Mouse (Mus musculus): ENCODE results near the gene 2610318N02Rik. TPM values are rescaled to one million over a fixed set of nuclear protein-coding genes. Genes with fewer than 3 reads are reported as not detected.

2610318N02Rik gene
- polyA plus RNA-seq, 1 experiment = 9.1 TPM

GRCm38 (mm10) chr16:17131191-17132088 is 6.5 kb upstream of the 2610318N02Rik start:
- H3K4me3 ChIP-seq (ENCODE audit: low read depth, low read length) = peak overlapping the region; percentile 89
- H3K27ac ChIP-seq (ENCODE audit: insufficient read depth, low read depth, low read length) = peak overlapping the region; percentile 7; the same call in 1 of the 2 replicates

GRCm38 (mm10) chr16:17127292-17127691 is 2.3 kb upstream of the 2610318N02Rik start:
- no peak overlapping the region for H3K4me3 ChIP-seq (ENCODE audit: low read depth, low read length)
- H3K4me1 ChIP-seq (ENCODE audit: control insufficient read depth, insufficient read depth, insufficient read length, low read length) = peaks cover 14% of the 10 kb centered on the region
- H3K36me3 ChIP-seq (ENCODE audit: control insufficient read depth, insufficient read depth, low read length) = no peaks in the 10 kb centered on the region
- H3K27ac ChIP-seq (ENCODE audit: insufficient read depth, low read depth, low read length) = no peak overlapping the region
- WGBS = 100% methylated on average over 1 of the region's 1 CpGs
- H3K27me3 ChIP-seq (ENCODE audit: control insufficient read depth, insufficient read depth, low read length) = no peaks in the 10 kb centered on the region
- TF ChIP-seq CTCF (IDR thresholded peaks at IDR 0.05; ENCODE audit: extremely low read depth, insufficient read length, insufficient replicate concordance, low read depth, low read length) (peak; percentile 68; the same call in 1 of the 2 replicates), POLR2A (IDR thresholded peaks at IDR 0.05; ENCODE audit: low read depth, low read length) (no peak)

More at GRCm38 (mm10) chr16:17131191-17132088, 6.5 kb upstream of the 2610318N02Rik start:
- Histone ChIP-seq H3K4me1 (ENCODE audit: control insufficient read depth, insufficient read depth, insufficient read length, low read length) (peaks cover 3% of the 10 kb centered on the region; the same call in 1 of the 2 replicates), H3K36me3 (ENCODE audit: control insufficient read depth, insufficient read depth, low read length) (no peaks in the 10 kb centered on the region), H3K27me3 (ENCODE audit: control insufficient read depth, insufficient read depth, low read length) (no peaks in the 10 kb centered on the region)
- TF ChIP-seq POLR2A (IDR thresholded peaks at IDR 0.05; ENCODE audit: low read depth, low read length) = no peak
- TF ChIP-seq CTCF (IDR thresholded peaks at IDR 0.05; ENCODE audit: extremely low read depth, insufficient read length, insufficient replicate concordance, low read depth, low read length) = peak; percentile 50; the same call in 1 of the 2 replicates
- 5% methylated on average over 43 of the region's 43 CpGs for WGBS

- Histone ChIP-seq H3K4me3 (ENCODE audit: low read depth, low read length) (peak overlapping the region; percentile 63), H3K36me3 (ENCODE audit: control insufficient read depth, insufficient read depth, low read length) (no peaks in the 10 kb centered on the region), H3K27ac (ENCODE audit: insufficient read depth, low read depth, low read length) (no peak overlapping the region), H3K4me1 (ENCODE audit: control insufficient read depth, insufficient read depth, insufficient read length, low read length) (peaks cover 11% of the 10 kb centered on the region), H3K27me3 (ENCODE audit: control insufficient read depth, insufficient read depth, low read length) (no peaks in the 10 kb centered on the region)
- WGBS = 20% methylated on average over 22 of the region's 22 CpGs
- TF ChIP-seq POLR2A (IDR thresholded peaks at IDR 0.05; ENCODE audit: low read depth, low read length) (no peak), CTCF (IDR thresholded peaks at IDR 0.05; ENCODE audit: extremely low read depth, insufficient read length, insufficient replicate concordance, low read depth, low read length) (no peak)
Measured at GRCm38 (mm10) chr16:17124119-17124870, 672 bp downstream of the 2610318N02Rik start.

- no peak overlapping the region for H3K4me3 ChIP-seq (ENCODE audit: low read depth, low read length)
Measured at GRCm38 (mm10) chr16:17121569-17121968, 3.4 kb downstream of the 2610318N02Rik start.

GRCm38 (mm10) chr16:17117309-17117799 is 7.6 kb downstream of the 2610318N02Rik start:
- no peak overlapping the region for H3K27ac ChIP-seq (ENCODE audit: insufficient read depth, low read depth, low read length)
- WGBS = 86% methylated on average over 5 of the region's 5 CpGs
- no peaks in the 10 kb centered on the region for H3K36me3 ChIP-seq (ENCODE audit: control insufficient read depth, insufficient read depth, low read length)
- TF ChIP-seq CTCF (IDR thresholded peaks at IDR 0.05; ENCODE audit: extremely low read depth, insufficient read length, insufficient replicate concordance, low read depth, low read length) (no peak), POLR2A (IDR thresholded peaks at IDR 0.05; ENCODE audit: low read depth, low read length) (no peak)
- H3K27me3 ChIP-seq (ENCODE audit: control insufficient read depth, insufficient read depth, low read length) = no peaks in the 10 kb centered on the region
- no peaks in the 10 kb centered on the region for H3K4me1 ChIP-seq (ENCODE audit: control insufficient read depth, insufficient read depth, insufficient read length, low read length)
- no peak overlapping the region for H3K4me3 ChIP-seq (ENCODE audit: low read depth, low read length)

More at GRCm38 (mm10) chr16:17121569-17121968, 3.4 kb downstream of the 2610318N02Rik start:
- WGBS = 90% methylated on average over 14 of the region's 14 CpGs
- TF ChIP-seq POLR2A (IDR thresholded peaks at IDR 0.05; ENCODE audit: low read depth, low read length) (no peak), CTCF (IDR thresholded peaks at IDR 0.05; ENCODE audit: extremely low read depth, insufficient read length, insufficient replicate concordance, low read depth, low read length) (no peak)
- Histone ChIP-seq H3K27ac (ENCODE audit: insufficient read depth, low read depth, low read length) (no peak overlapping the region), H3K4me1 (ENCODE audit: control insufficient read depth, insufficient read depth, insufficient read length, low read length) (peaks cover 11% of the 10 kb centered on the region), H3K36me3 (ENCODE audit: control insufficient read depth, insufficient read depth, low read length) (no peaks in the 10 kb centered on the region), H3K27me3 (ENCODE audit: control insufficient read depth, insufficient read depth, low read length) (no peaks in the 10 kb centered on the region)

- no peak for TF ChIP-seq CTCF (IDR thresholded peaks at IDR 0.05; ENCODE audit: extremely low read depth, insufficient read length, insufficient replicate concordance, low read depth, low read length)
- TF ChIP-seq POLR2A (IDR thresholded peaks at IDR 0.05; ENCODE audit: low read depth, low read length) = peak; percentile 69; the same call in 1 of the 2 replicates
- Histone ChIP-seq H3K27me3 (ENCODE audit: control insufficient read depth, insufficient read depth, low read length) (no peaks in the 10 kb centered on the region), H3K4me3 (ENCODE audit: low read depth, low read length) (peak within 1 kb of the TSS; percentile 82), H3K27ac (ENCODE audit: insufficient read depth, low read depth, low read length) (peak within 1 kb of the TSS; percentile 56), H3K4me1 (ENCODE audit: control insufficient read depth, insufficient read depth, insufficient read length, low read length) (peaks cover 5% of the 10 kb centered on the region; the same call in 1 of the 2 replicates), H3K36me3 (ENCODE audit: control insufficient read depth, insufficient read depth, low read length) (peaks cover 11% of the 10 kb centered on the region)
- 5% methylated on average over 38 of the region's 38 CpGs for WGBS
Measured at GRCm38 (mm10) chr16:17110771-17111743, 13.9 kb downstream of the 2610318N02Rik start, which contains the start of gene Ppil2. Gene Ppil2 (minus strand): TSS chr16:17111257.
